Mouse (Mus musculus) layer of hippocampus, adult 11-12 months (tissue): ENCODE measurements at regions not wholly inside any gene's neighbourhood (a gene's known extent, or its start where the extent isn't known, plus 50 kb on each side); places are given as distances from the start of the nearest gene placed in this dataset.

Experiments
- DNase-seq: peaks from one replicate; pipeline ENCODE4 v3.0.0; 2022; ENCODE audit warnings: low spot score

GRCm38 (mm10) chr9:8330886-8331476 lies 196.9 kb upstream of the Cep126 start:
- peak; percentile 55 for DNase-seq

- DNase-seq, result peak; percentile 48
Measured at GRCm38 (mm10) chr9:8340628-8341027, 203.3 kb upstream of the Trpc6 start.

GRCm38 (mm10) chr9:8351071-8351470 lies 192.9 kb upstream of the Trpc6 start:
- no peak for DNase-seq
